Mouse (Mus musculus) T-helper 2 cell (primary cell): ENCODE measurements around the gene Tnk2.

ENCODE experiments used
- in situ Hi-C: fragments of 300-600 bp; cut with MboI, MseI; formaldehyde crosslinking; loops from one replicate; pipeline ENCODE4 v1.15.1; 2025; ENCODE audit warnings: high pct_unique_total_duplicates

Gene Tnk2

GRCm38 (mm10) chr16:32658743-32659171, 15.1 kb downstream of the Tnk2 start:
- in situ Hi-C loops, result no loop called here

- in situ Hi-C loops, result no loop called here
Observed at GRCm38 (mm10) chr16:32659385-32659784, 15.7 kb downstream of the Tnk2 start.

- in situ Hi-C loops, result no loop called here
Observed at GRCm38 (mm10) chr16:32660095-32660494, 16.4 kb downstream of the Tnk2 start.

- in situ Hi-C loops, result no loop called here
Observed at GRCm38 (mm10) chr16:32660557-32661321, 17.1 kb downstream of the Tnk2 start.

GRCm38 (mm10) chr16:32661493-32661921, 17.8 kb downstream of the Tnk2 start:
- in situ Hi-C loops, result no loop called here

GRCm38 (mm10) chr16:32662372-32662771, 18.7 kb downstream of the Tnk2 start:
- in situ Hi-C loops, result no loop called here

GRCm38 (mm10) chr16:32663231-32663858, 19.7 kb downstream of the Tnk2 start:
- in situ Hi-C loops, result no loop called here

GRCm38 (mm10) chr16:32664211-32664610, 20.5 kb downstream of the Tnk2 start:
- in situ Hi-C loops, result no loop called here

GRCm38 (mm10) chr16:32665851-32666665, 22.4 kb downstream of the Tnk2 start:
- in situ Hi-C loops, result no loop called here

- in situ Hi-C loops, result no loop called here
Observed at GRCm38 (mm10) chr16:32666671-32667551, 23.2 kb downstream of the Tnk2 start.

- in situ Hi-C loops, result no loop called here
Observed at GRCm38 (mm10) chr16:32667552-32667872, 23.8 kb downstream of the Tnk2 start.

- in situ Hi-C loops, result no loop called here
Observed at GRCm38 (mm10) chr16:32668030-32668429, 24.4 kb downstream of the Tnk2 start.

GRCm38 (mm10) chr16:32668472-32668871, 24.8 kb downstream of the Tnk2 start:
- in situ Hi-C loops, result no loop called here

- in situ Hi-C loops, result no loop called here
Observed at GRCm38 (mm10) chr16:32669243-32669642, 25.6 kb downstream of the Tnk2 start.

GRCm38 (mm10) chr16:32670354-32671124, 26.9 kb downstream of the Tnk2 start:
- in situ Hi-C loops, result no loop called here

GRCm38 (mm10) chr16:32671206-32671887, 27.7 kb downstream of the Tnk2 start:
- in situ Hi-C loops, result no loop called here

GRCm38 (mm10) chr16:32672250-32672649, 28.6 kb downstream of the Tnk2 start:
- in situ Hi-C loops, result no loop called here

GRCm38 (mm10) chr16:32672861-32673560, 29.3 kb downstream of the Tnk2 start:
- in situ Hi-C loops, result no loop called here

- in situ Hi-C loops, result no loop called here
Observed at GRCm38 (mm10) chr16:32674121-32674740, 30.6 kb downstream of the Tnk2 start.
